Mouse (Mus musculus): ENCODE data around the gene Cd6.

Cd6 gene

GRCm38 (mm10) chr19:10835671-10836070 lies 5.8 kb upstream of the Cd6 start:
- no peak for DNase-seq

GRCm38 (mm10) chr19:10833611-10834010 lies 3.8 kb upstream of the Cd6 start:
- DNase-seq: no peak

DNA sequence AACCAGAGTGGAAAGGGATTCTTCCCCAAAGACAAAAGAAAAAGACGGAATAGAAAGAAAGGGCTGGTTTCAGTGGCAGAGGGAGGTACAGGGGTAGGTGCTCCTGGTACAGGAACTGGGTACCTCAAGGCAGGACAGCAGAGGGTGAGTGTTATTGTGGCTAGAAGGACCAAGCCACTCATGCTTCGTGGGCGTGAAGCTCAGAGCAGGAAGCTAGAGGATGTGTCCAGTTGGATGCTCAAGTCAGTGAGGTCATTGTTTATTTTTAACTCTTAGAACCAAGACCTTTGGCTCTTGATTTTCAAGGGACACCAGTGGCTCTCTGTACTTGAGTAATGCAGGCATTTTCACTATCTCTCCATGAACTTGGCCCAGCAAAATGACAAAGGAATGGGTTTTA lies 2.2 kb upstream of the Cd6 start:
- DNase-seq: no peak

- DNase-seq: peak; percentile 61
Measured at GRCm38 (mm10) chr19:10831424-10831823, 1.6 kb upstream of the Cd6 start.

DNA sequence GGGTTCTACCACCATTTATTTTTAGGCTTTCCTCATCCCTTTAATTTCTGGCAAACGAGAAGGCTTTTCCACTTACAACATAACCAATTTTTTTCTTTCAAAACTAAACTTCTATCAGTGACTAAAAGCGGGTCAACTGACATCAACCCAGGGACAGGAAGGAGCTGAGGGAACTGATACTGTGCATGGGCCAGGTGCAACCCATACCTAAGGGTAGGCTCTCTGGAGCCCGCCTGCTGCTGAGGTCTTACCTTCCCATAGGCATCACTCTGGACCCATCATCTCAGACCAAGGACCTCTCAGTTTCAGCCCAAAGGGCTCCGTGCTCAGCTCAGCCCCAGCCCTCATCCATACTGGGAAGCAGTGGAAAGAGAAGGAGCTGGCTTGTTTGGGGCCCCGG lies 1.5 kb downstream of the Cd6 start:
- DNase-seq: no peak

GRCm38 (mm10) chr19:10824061-10824460 lies 5.8 kb downstream of the Cd6 start:
- DNase-seq: no peak

DNA sequence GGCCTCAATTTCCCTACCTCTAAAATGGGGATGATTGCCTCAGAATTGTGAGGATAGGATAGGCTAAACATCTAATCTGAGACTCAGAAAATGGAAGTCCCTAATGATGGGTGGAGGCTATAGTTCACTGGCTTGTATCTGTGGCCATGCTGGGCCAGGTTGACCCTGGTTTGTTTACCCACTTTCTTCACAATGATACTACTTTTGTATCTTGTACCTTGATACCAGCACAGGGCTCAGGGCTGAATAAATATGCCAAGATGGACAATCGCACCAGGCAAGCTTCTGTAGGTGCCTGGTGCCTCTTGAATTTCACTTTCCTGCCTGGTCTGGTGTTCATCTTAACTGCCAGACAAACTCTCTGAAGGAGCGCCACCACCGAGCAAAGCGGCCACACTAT lies 7.3 kb downstream of the Cd6 start:
- no peak for DNase-seq

- DNase-seq: no peak
Measured at GRCm38 (mm10) chr19:10821319-10821718, 8.5 kb downstream of the Cd6 start.

GRCm38 (mm10) chr19:10818217-10818946 lies 11.5 kb downstream of the Cd6 start:
- peak; percentile 27 for DNase-seq

DNA sequence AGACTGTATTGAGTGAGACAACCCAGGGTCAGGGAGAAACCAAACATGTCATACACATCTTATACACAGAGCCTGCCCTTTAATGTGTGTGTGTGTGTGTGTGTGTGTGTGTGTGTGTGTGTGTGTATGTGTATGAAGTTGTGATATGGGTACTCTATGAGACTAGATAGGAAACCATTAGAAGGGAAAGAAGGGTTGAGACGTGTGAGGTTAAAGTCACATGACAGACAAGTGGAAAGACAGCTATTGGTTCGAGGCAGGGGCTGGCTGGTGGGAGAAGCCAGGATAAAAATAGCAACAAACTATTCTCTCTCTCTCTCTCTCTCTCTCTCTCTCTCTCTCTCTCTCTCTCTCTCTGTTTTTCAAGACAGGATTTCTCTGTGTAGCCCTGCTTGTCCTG lies 13.4 kb downstream of the Cd6 start:
- DNase-seq: no peak

GRCm38 (mm10) chr19:10815871-10816270 lies 14.0 kb downstream of the Cd6 start:
- DNase-seq: no peak

DNA sequence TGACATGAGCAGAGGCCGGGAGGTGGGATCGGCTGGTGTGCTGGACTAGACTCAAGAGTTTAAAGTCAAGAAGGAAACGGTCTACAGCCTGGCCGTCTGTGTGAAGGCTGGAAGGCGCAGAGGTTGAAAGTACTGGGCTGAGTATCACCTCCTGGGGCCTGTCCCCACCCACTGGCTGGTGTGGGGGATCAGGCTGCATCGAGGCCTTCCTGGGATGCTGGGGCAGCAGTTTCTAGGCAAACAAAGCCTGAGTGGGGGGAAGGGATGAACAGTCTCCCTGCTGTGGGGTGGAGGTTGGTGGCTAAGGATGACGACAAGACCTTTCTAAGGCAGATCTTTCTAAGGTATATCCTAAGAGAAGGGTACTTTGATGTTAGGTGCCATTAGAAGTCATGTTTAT lies 16.0 kb downstream of the Cd6 start:
- DNase-seq: no peak

- no peak for DNase-seq
Measured at GRCm38 (mm10) chr19:10813039-10813438, 16.8 kb downstream of the Cd6 start.

DNA sequence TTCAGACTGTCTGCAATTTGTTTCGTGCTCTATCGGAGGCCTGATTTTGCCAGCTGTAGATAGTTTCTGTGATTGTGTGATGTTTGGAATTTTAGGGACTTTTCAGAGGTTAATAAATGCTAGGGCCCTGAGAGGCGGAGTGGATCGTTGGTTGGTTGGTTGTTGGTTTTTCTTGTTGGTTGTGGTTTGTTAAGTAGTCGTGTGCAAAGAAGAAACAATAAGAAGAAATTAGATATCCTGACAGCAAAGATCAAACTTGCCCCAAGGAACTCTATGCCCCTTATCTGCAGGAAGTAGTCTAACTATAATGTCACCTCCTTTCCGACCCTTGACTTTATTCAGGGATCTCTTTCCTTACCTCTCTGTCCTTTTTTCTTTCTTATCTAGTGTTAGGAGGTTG lies 18.4 kb downstream of the Cd6 start:
- DNase-seq: no peak

- no peak for DNase-seq
Measured at GRCm38 (mm10) chr19:10810176-10810492, 19.7 kb downstream of the Cd6 start.

DNA sequence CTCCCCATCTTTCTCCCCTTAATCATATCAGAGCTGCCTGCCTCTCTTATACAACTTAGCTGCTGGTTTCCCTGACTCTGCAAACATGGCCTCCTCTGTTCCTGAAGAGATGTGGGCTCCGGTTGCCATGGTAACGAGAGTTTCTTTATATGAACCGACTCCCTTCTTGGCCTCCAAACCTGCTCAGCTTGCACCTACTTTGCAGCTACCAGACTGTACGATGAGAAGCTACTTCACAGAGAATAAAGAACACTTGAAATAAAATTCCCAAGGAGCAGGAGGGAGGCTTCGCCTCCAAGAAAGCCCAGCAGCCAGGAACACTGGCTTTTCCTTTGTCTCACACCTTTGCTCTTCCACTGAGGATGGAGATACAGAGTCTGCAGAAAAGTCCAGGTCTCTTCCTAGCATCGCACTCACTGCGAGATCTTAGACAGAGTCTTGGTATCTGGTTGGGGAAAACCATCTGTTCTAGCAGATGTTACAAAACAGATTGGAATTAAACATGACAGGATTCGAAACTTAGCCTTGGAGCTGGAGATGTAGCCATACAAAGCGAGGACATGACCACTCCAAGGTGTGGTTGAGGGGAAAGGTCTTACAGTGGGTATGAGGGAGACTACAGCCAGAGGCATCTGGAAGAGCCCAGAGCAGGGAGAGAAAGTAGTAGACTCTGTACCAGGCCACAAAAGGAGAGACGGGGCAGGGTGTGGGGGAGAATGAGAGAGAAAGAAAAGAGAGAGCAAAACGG lies 20.3 kb downstream of the Cd6 start:
- no peak for DNase-seq

DNA sequence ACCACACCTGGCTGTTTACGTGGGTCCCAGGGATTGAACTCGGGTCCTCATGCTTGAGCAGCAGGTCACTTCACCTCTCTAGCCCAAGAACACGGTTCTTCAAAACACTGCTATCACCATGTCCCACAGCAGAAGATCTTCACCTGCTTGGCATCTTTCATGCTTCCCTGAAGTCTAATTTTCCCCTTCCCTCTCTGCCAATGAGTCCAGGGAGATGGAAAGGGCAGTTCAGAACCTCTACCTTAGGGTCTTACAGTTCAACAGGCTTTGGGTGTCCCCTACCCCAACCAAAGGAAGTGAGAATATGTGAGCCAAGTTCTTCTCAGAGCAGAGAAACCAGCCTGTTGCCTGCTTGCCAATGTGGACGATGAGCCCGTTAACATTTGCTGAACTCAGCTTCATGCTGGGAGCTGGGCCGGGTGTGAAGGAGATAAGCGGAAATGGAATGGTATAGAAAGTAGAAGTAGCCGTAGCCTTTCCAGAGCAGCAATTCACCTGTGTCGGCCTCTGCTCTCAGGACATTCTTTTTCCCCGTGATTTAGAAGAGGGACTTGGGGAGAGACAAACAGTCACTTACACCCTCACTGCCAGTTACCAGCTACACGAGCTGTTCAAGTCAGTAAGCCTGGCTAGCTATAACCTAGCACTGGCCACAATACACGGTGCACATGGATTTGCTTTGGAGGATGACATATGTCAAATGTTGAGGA lies 21.2 kb downstream of the Cd6 start:
- DNase-seq: no peak

GRCm38 (mm10) chr19:10805661-10806285 lies 24.1 kb downstream of the Cd6 start:
- no peak for DNase-seq

GRCm38 (mm10) chr19:10804850-10805660 lies 24.8 kb downstream of the Cd6 start:
- no peak for DNase-seq

DNA sequence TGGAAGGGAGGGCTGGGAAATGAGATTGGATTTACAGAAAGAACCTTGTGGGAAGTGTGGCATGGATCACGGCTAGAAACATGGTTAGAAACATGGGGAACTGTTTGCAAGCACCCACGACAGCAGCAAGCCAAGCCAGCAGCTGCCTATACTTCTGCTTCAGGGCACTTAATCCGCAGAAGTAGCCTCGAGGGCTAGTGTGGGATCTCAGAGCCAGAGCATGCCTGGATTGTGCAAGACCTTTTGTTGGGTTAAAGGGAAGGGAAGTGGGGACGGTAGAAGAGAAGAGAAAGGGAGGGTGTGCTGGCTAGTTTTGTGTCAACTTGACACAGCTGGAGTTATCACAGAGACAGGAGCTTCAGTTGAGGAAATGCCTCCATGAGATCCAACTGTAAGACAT lies 26.1 kb downstream of the Cd6 start:
- DNase-seq: no peak

- DNase-seq: no peak
Measured at GRCm38 (mm10) chr19:10801906-10802305, 28.0 kb downstream of the Cd6 start.

- no peak for DNase-seq
Measured at GRCm38 (mm10) chr19:10801070-10801469, 28.8 kb downstream of the Cd6 start.

- no peak for DNase-seq
Measured at GRCm38 (mm10) chr19:10799155-10799554, 30.7 kb downstream of the Cd6 start.
